ENCODE assay signal across 16 mouse cellular contexts in the genomic region with DNA sequence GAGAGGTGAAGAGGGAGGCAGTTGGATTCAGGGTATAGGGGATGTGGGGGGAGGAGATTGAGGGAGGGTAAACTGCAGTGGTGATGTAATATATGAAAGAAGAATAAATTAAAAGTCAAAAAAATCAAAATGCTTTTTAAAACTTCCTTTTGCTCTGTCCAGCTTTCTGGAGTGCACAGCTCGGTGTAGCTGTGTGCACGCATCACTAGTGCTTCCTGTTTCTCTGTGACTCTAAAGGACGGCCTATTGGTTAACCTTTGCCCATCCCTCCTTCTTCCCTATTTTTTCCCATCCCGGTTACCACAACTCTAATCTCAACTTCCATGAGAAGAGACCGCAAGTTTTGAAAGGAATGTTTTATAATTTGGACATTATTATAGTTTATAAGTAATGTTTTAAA.
"Had no signal": no experiment of that assay in that cellular context is flagged by ENCODE, and none has a peak within 500 bp of the region (broad histone marks: within the 10 kb centered on the region; RNA-seq: fewer than 3 reads in every experiment).

No protein-coding gene starts in this region.

- DNase-seq: retina, postnatal 1 day; right cerebral cortex, adult 18-20 months; right cerebral cortex, postnatal 14 days; right cerebral cortex, postnatal 25 days; right cerebral cortex, postnatal 4 days; spleen, adult 18-20 months; thymus, adult 18-20 months; thymus, adult 2 months; thymus, postnatal 14 days; thymus, postnatal 25 days; thymus, postnatal 36 days; thymus, postnatal 4 days had no signal

- H3K36me3 ChIP-seq: neural tube, embryonic 13.5 days; neural tube, embryonic 15.5 days; stomach, embryonic 15.5 days had no signal

- H3K27ac ChIP-seq: neural tube, embryonic 13.5 days; neural tube, embryonic 15.5 days; stomach, embryonic 15.5 days; stomach, postnatal 0 days had no signal

- H3K4me3 ChIP-seq: neural tube, embryonic 13.5 days; neural tube, embryonic 15.5 days; stomach, embryonic 15.5 days had no signal

- H3K9me3 ChIP-seq: neural tube, embryonic 15.5 days; stomach, embryonic 15.5 days had no signal

- H3K9ac ChIP-seq: neural tube, embryonic 13.5 days; neural tube, embryonic 15.5 days; stomach, embryonic 15.5 days had no signal

- H3K4me1 ChIP-seq: stomach, embryonic 15.5 days had no signal

- H3K4me2 ChIP-seq: neural tube, embryonic 13.5 days; neural tube, embryonic 15.5 days; stomach, embryonic 15.5 days had no signal

- H3K27me3 ChIP-seq: neural tube, embryonic 13.5 days; neural tube, embryonic 15.5 days; stomach, embryonic 15.5 days had no signal
